3 mouse cellular contexts compared by ENCODE assay signal in the genomic region with DNA sequence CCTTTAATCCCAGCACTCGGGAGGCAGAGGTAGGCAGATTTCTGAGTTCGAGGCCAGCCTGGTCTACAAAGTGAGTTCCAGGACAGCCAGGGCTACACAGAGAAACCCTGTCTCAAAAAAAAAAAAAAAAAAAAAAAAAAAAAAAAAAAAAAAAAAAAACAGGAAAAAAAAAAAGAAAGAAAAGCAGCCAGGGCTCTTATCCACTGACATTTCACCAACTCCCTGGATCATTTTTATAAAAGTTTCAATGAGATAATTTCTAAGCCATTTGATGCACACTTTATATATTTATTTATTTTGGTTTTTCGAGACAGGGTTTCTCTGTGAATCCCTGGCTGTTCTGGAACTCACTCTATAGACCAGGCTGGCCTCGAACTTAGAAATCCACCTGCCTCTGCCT. TPM values are rescaled to one million over a fixed set of nuclear protein-coding genes. Genes with fewer than 3 reads are reported as not detected.
DNase-seq lines count a peak whose midpoint lies in the region; TF ChIP-seq lines count a peak whose summit lies in the region.
"Not testable (repeated sequence)": the region's sequence is repeated elsewhere in the genome, so short reads cannot be mapped to it uniquely, and the experiment has no call there.

No protein-coding gene starts in this region.

- dilution Hi-C loops in CH12.LX (cut with MboI; ENCODE audit: extremely low pct_ligation_motif_present, extremely low pct_unique_long_range_greater_than_20kb, low sequenced_read_pairs): not testable (repeated sequence)

- H3K4me3 ChIP-seq in CH12.LX (replicated peaks in 1 of 3; ENCODE audit: low read depth in 2 of 3, low read length in 2 of 3, poor library complexity in 1 of 3); ES-E14 (ENCODE audit: insufficient read depth in 1 of 2, low read depth in 1 of 2, low read length in 2 of 2, poor library complexity in 1 of 2, severe bottlenecking in 1 of 2); MEL (ENCODE audit: control insufficient read depth in 1 of 2, insufficient read depth in 1 of 2, low read depth in 2 of 2, low read length in 2 of 2): not testable (repeated sequence)

- not testable (repeated sequence) for H3K27me3 ChIP-seq in CH12.LX (replicated peaks); MEL (ENCODE audit: control insufficient read depth in 1 of 2, insufficient read depth in 2 of 2, low read length in 2 of 2)

- H3K27ac ChIP-seq in CH12.LX (ENCODE audit: insufficient read depth, low read depth); ES-E14 (ENCODE audit: insufficient read depth, low read depth, low read length, poor library complexity, severe bottlenecking); MEL (ENCODE audit: control insufficient read depth, low read depth, low read length): not testable (repeated sequence)

- not testable (repeated sequence) for DNase-seq in CH12.LX (ENCODE audit: extremely low read depth); ES-E14 (ENCODE audit: low read depth, low spot score); MEL (ENCODE audit: low read depth, low spot score)

- in situ Hi-C loops in CH12.LX (cut with MboI; ENCODE audit: low pct_ligation_motif_present, low pct_unique_long_range_greater_than_20kb, low sequenced_read_pairs); ES-E14 (cut with MboI; ENCODE audit: low sequenced_read_pairs in 2 of 2, unreplicated experiment in 2 of 2): not testable (repeated sequence)

- H3K4me1 ChIP-seq in CH12.LX (ENCODE audit: control insufficient read depth in 1 of 2, insufficient read depth in 2 of 2): peaks cover 16 to 38% of the 10 kb centered on the region in 2 experiments
- not testable (repeated sequence) for H3K4me1 ChIP-seq in ES-E14 (ENCODE audit: control insufficient read depth in 2 of 2, insufficient read depth in 2 of 2, low read length in 2 of 2, poor library complexity in 1 of 2)
- peaks cover 7 to 30% of the 10 kb centered on the region in 2 experiments for H3K4me1 ChIP-seq in MEL (ENCODE audit: control insufficient read depth in 1 of 2, insufficient read depth in 2 of 2, low read length in 2 of 2)

- TF ChIP-seq POLR2A in CH12.LX (IDR thresholded peaks at IDR 0.05; ENCODE audit: low read depth, low read length); MEL (IDR thresholded peaks at IDR 0.05; ENCODE audit: control insufficient read depth in 1 of 2, insufficient read depth in 1 of 2, low read depth in 1 of 2, low read length in 2 of 2, poor library complexity in 1 of 2): not testable (repeated sequence)

- not testable (repeated sequence) for H3K9ac ChIP-seq in CH12.LX (ENCODE audit: insufficient read depth, low read depth); ES-E14 (ENCODE audit: insufficient read depth, low read depth, low read length, poor library complexity, severe bottlenecking); MEL (ENCODE audit: control insufficient read depth, low read depth, low read length, poor library complexity, severe bottlenecking)

- TF ChIP-seq RAD21 in CH12.LX (IDR thresholded peaks at IDR 0.05; ENCODE audit: low read depth, low read length); MEL (IDR thresholded peaks at IDR 0.05; ENCODE audit: low read depth, low read length): not testable (repeated sequence)

- TF ChIP-seq EP300 in CH12.LX (IDR thresholded peaks at IDR 0.05; ENCODE audit: low read length); MEL (IDR thresholded peaks at IDR 0.05; ENCODE audit: low read depth in 1 of 2, low read length in 2 of 2): not testable (repeated sequence)

- not testable (repeated sequence) for H3K4me2 ChIP-seq in CH12.LX (ENCODE audit: insufficient read depth, low read depth, poor library complexity, severe bottlenecking)

- H3K36me3 ChIP-seq in CH12.LX (replicated peaks in 1 of 2; ENCODE audit: control insufficient read depth in 1 of 2, insufficient read depth in 1 of 2, low read length in 1 of 2); ES-E14 (ENCODE audit: control insufficient read depth, insufficient read depth, low read length, poor library complexity, severe bottlenecking): not testable (repeated sequence)
- H3K36me3 ChIP-seq in MEL (ENCODE audit: control insufficient read depth in 1 of 2, insufficient read depth in 2 of 2, low read length in 2 of 2): peaks cover 0 to 20% of the 10 kb centered on the region in 2 experiments; a peak in 2 of 4 replicates

- not testable (repeated sequence) for H3K9me3 ChIP-seq in CH12.LX (replicated peaks; ENCODE audit: low read length); ES-E14 (ENCODE audit: control insufficient read depth, insufficient read depth, low read depth, low read length); MEL (replicated peaks; ENCODE audit: insufficient read depth, low read length)

- H3K79me2 ChIP-seq in CH12.LX (replicated peaks; ENCODE audit: control insufficient read depth, extremely low read depth, insufficient read depth, poor library complexity, severe bottlenecking); MEL (ENCODE audit: control insufficient read depth, insufficient read depth, low read length, poor library complexity): not testable (repeated sequence)

- not testable (repeated sequence) for TF ChIP-seq CTCF in CH12.LX (conservative IDR thresholded peaks at IDR 0.05 in 1 of 2, IDR thresholded peaks at IDR 0.05 in 1 of 2; ENCODE audit: low read depth in 2 of 2, low read length in 2 of 2); MEL (IDR thresholded peaks at IDR 0.05 in 2 of 3, conservative IDR thresholded peaks at IDR 0.05 in 1 of 3; ENCODE audit: control insufficient read depth in 1 of 3, insufficient read depth in 1 of 3, low read depth in 2 of 3, low read length in 3 of 3, poor library complexity in 1 of 3, severe bottlenecking in 1 of 3)

TF ChIP-seq in CH12.LX, 34 proteins besides CTCF, POLR2A, EP300 and RAD21:
- peak; percentile 77 for TF ChIP-seq ZNF384 (IDR thresholded peaks at IDR 0.05; ENCODE audit: low read depth, low read length)

TF ChIP-seq in ES-E14, 5 proteins besides CTCF, POLR2A, EP300 and RAD21:
- TF ChIP-seq ZNF384 (IDR thresholded peaks at IDR 0.05; ENCODE audit: low read depth, low read length): peak; percentile 88; the same call in 1 of the 2 replicates

TF ChIP-seq in MEL, 35 proteins besides CTCF, POLR2A, EP300 and RAD21:
- peak; percentile 60; the same call in 1 of the 2 replicates for TF ChIP-seq ZNF384 (IDR thresholded peaks at IDR 0.05; ENCODE audit: low read depth, low read length)

RNA-seq across cellular contexts. Expression of a gene that starts 13.3 kb away (rescaled TPM):
- 2.1 and 2.5 TPM in 2 replicates for total RNA-seq in CH12.LX (2012; rRNA removed)
- total RNA-seq in CH12.LX (2014; rRNA removed): 0.39 and 0.59 TPM in 2 replicates
- 3.2 and 3.3 TPM in 2 replicates for polyA plus RNA-seq in CH12.LX (2012; ENCODE audit: insufficient read length, low read depth)
- 18.2 and 19.6 TPM in 2 replicates for total RNA-seq in ES-E14 (2012; rRNA removed)
- total RNA-seq in MEL (2012; rRNA removed): 0.42 and 0.62 TPM in 2 replicates
- polyA plus RNA-seq in MEL (2012; ENCODE audit: insufficient read depth in 1 of 2, insufficient read length in 2 of 2, low read depth in 1 of 2, low replicate concordance in 2 of 2, missing spikeins in 1 of 2): 1 to 10 TPM in 1 of 2 experiments, not detected in 1; 5.0 TPM

RNA-seq across cellular contexts. Expression of a gene that starts 21.5 kb away (rescaled TPM):
- total RNA-seq in CH12.LX (2012; rRNA removed) (23.5 and 27.5 TPM in 2 replicates), CH12.LX (2014; rRNA removed) (24.0 and 25.0 TPM in 2 replicates), ES-E14 (2012; rRNA removed) (15.4 and 19.0 TPM in 2 replicates), MEL (2012; rRNA removed) (26.2 and 26.3 TPM in 2 replicates)
- polyA plus RNA-seq in CH12.LX (2012; ENCODE audit: insufficient read length, low read depth) (43.3 and 46.6 TPM in 2 replicates), MEL (2012; ENCODE audit: insufficient read depth in 1 of 2, insufficient read length in 2 of 2, low read depth in 1 of 2, low replicate concordance in 2 of 2, missing spikeins in 1 of 2) (100 to 1,000 TPM in 1 of 2 experiments, 10 to 100 TPM in 1; 40.3 to 217 TPM)

RNA-seq across cellular contexts. Expression of a gene that starts 39.6 kb away (rescaled TPM):
- total RNA-seq in CH12.LX (2012; rRNA removed): 44.6 and 60.3 TPM in 2 replicates
- 62.7 and 88.8 TPM in 2 replicates for total RNA-seq in CH12.LX (2014; rRNA removed)
- 71.3 and 77.9 TPM in 2 replicates for polyA plus RNA-seq in CH12.LX (2012; ENCODE audit: insufficient read length, low read depth)
- total RNA-seq in ES-E14 (2012; rRNA removed): 24.0 and 28.0 TPM in 2 replicates
- total RNA-seq in MEL (2012; rRNA removed): 14.6 and 18.8 TPM in 2 replicates
- 10 to 100 TPM in 1 of 2 experiments, not detected in 1; 15.3 TPM for polyA plus RNA-seq in MEL (2012; ENCODE audit: insufficient read depth in 1 of 2, insufficient read length in 2 of 2, low read depth in 1 of 2, low replicate concordance in 2 of 2, missing spikeins in 1 of 2)

RNA-seq across cellular contexts. Expression of a gene that starts 43.6 kb away (rescaled TPM):
- total RNA-seq in CH12.LX (2012; rRNA removed) (152 and 158 TPM in 2 replicates), CH12.LX (2014; rRNA removed) (93.3 and 103 TPM in 2 replicates), ES-E14 (2012; rRNA removed) (127 and 131 TPM in 2 replicates), MEL (2012; rRNA removed) (115 and 121 TPM in 2 replicates)
- polyA plus RNA-seq in CH12.LX (2012; ENCODE audit: insufficient read length, low read depth) (11.6 and 38.2 TPM in 2 replicates), MEL (2012; ENCODE audit: insufficient read depth in 1 of 2, insufficient read length in 2 of 2, low read depth in 1 of 2, low replicate concordance in 2 of 2, missing spikeins in 1 of 2) (10 to 100 TPM in 1 of 2 experiments, not detected in 1; 13.6 TPM)

RNA-seq across cellular contexts. Expression of a gene that starts 58.6 kb away (rescaled TPM):
- 1.4 and 2.0 TPM in 2 replicates for total RNA-seq in CH12.LX (2012; rRNA removed)
- 2.2 TPM in 2 replicates for total RNA-seq in CH12.LX (2014; rRNA removed)
- 4.1 and 5.0 TPM in 2 replicates for polyA plus RNA-seq in CH12.LX (2012; ENCODE audit: insufficient read length, low read depth)
- 8.7 and 11.2 TPM in 2 replicates for total RNA-seq in ES-E14 (2012; rRNA removed)
- 0.16 and 0.19 TPM in 2 replicates for total RNA-seq in MEL (2012; rRNA removed)
- polyA plus RNA-seq in MEL (2012; ENCODE audit: insufficient read depth in 1 of 2, insufficient read length in 2 of 2, low read depth in 1 of 2, low replicate concordance in 2 of 2, missing spikeins in 1 of 2): 1 to 10 TPM in 1 of 2 experiments, not detected in 1; 3.1 TPM
